Mouse (Mus musculus): ENCODE results near the gene Cnga4. TPM values are rescaled to one million over a fixed set of nuclear protein-coding genes. Genes with fewer than 3 reads are reported as not detected.

Cnga4 gene
- polyA plus RNA-seq (2017; shearing (Covaris generic)), result not detected

DNA sequence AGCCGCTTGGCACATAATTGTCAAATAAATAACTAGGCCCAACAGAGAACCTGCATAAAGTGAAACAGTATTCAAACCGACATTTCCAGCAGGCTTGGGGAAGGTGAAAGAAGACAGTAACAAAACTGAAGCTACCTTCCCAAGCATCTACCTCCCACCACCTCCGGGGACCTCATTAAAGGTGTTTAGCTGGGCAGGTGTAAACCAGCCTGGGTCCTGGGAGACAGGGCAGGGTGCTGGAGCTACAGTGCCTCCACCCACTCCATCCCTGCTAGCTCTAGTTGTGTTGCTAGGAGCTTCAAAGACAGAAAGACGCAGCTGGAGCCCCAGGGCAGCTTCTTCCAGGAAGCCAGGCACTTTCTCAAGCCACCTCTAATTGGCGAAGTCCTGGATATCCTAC lies at the start of gene Cnga4:
Gene Cnga4 (plus strand): TSS at position 301 of the 400 bp plus-strand sequence.

DNA sequence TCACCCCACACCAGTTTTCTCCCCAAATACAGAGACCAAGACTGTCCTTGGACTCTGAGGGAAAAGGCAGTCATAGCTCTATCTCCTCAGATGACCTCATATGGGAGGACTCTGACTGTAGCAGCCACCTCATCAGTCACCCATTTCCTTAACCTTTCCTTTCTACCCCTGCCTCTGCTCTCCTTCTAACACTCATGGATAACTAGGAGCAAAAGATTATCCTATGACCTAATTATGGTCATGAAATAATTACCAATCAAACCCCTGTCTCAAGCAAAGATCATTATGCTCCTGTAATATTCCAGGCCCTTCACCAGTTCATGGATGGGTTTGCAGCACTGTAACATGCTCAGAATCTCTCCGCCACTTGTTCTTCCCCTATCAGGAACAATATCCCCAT lies 36.4 kb upstream of the Cnga4 start, which contains the start of gene Olfr692:
Gene Olfr692 (plus strand): TSS at position 301 of the 400 bp plus-strand sequence.

DNA sequence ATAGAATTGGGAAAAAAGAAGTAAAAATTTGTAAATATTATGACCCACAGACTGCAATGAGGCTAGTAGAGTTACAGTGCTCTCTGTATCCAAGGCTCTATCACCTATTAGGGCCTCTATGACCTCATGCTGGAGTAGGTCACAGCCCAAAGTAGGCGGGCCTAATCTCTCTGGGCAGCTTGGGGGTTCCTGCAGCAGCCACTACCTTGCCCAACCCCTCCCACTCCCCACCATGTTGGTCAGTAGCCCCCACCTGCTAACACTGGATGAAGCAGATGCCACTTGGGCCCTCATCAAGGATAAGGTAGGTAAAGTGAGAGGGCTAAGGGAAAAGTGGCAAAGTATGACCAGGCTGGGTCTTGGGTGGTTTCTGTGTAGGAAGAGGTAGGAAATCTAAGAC lies 29.5 kb upstream of the Cnga4 start, which contains the start of gene Gm5901:
Gene Gm5901 (plus strand): TSS at position 173 of the 400 bp plus-strand sequence.

DNA sequence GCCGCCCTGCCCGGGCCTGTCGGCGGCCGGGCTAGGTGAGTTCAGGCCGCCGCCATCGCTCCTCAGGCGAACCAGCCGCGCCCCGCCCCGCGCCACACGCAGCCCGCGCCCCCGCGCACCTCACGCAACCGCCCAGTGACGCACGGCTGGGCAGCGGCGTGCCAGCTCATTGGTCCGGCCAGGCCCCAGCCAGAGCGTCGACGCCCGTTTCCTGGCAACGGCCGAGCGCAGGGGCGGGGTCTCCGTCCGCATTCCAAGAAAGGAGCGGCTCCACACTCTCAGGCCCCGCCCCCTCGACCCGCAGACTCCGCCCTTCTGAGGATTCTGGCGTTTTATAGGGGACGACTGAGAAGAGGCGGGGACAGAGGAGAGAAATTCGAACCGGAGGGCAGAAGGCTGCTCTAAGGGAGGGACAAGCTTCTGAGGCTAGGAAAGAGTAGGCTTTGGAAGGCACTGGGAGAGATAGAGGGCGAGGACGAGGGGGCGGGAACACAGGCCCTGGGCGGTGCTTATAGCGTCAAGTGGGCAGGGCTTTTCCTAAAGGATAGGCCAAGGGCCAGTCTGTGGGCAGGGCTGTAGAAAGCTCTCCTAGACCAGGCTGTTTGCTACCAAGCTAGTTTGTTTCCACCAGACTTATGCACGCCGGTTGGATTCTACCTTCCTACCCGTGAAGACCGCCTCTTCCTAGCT lies 4.3 kb upstream of the Cnga4 start, which contains the start of gene Fam160a2:
Gene Fam160a2 (minus strand): TSS at position 120 of the 690 bp plus-strand sequence.

DNA sequence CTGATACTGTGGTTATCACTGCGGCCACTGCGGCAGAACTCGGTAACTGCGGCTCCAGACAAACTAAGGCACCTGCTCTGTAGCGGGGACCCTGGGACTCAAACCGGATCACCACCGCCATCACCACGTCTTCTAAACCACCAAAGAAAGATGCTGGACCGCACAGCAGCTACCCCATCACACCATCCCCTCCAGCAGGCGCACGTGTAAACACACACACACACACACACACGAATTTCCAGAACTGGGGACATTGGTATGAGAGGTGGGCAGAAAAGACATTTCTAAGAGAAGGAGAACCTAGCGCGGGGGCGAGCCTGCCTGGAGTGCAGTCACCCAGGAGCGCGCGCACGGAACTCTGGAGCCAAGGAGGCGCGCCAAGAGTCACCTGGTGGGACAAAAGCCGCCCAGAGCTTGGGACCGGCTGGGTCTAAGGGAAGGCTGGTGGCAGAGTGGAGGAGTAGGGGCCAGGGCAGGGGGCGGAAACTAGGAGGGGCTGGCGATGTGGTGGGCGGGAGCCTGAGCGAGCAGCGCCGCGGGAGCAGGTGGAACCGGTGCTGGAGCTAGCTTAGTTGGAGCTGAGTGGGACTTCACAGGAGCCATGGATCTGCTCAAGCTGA lies 21.2 kb downstream of the Cnga4 start, which contains the start of gene Cckbr:
Gene Cckbr (plus strand): TSS at position 308 of the 620 bp plus-strand sequence.

Other genes starting within 250 kb of the Cnga4 start
- not detected for gene Olfr684, start 240.9 kb upstream of the Cnga4 start, polyA plus RNA-seq (2017; shearing (Covaris generic))
- not detected for gene Olfr685, start 218.6 kb upstream of the Cnga4 start, polyA plus RNA-seq (2017; shearing (Covaris generic))
- gene Olfr686, start 197.1 kb upstream of the Cnga4 start, polyA plus RNA-seq (2017; shearing (Covaris generic)), result not detected
- not detected for gene Olfr688, start 116.5 kb upstream of the Cnga4 start, polyA plus RNA-seq (2017; shearing (Covaris generic))
- 0.06 TPM for gene Olfr689, start 93.4 kb upstream of the Cnga4 start, polyA plus RNA-seq (2017; shearing (Covaris generic))
- not detected for gene Olfr690, start 70.5 kb upstream of the Cnga4 start, polyA plus RNA-seq (2017; shearing (Covaris generic))
- gene Olfr691, start 62.3 kb upstream of the Cnga4 start, polyA plus RNA-seq (2017; shearing (Covaris generic)), result not detected
- not detected for gene Olfr692, start 36.3 kb upstream of the Cnga4 start, polyA plus RNA-seq (2017; shearing (Covaris generic))
- gene Gm5901, start 29.5 kb upstream of the Cnga4 start, polyA plus RNA-seq (2017; shearing (Covaris generic)), result not detected
- 32.2 TPM for gene Fam160a2, start 4.5 kb upstream of the Cnga4 start, polyA plus RNA-seq (2017; shearing (Covaris generic))
- gene Cckbr, start 21.2 kb downstream of the Cnga4 start, polyA plus RNA-seq (2017; shearing (Covaris generic)), result not detected
- gene Cavin3, start 77.7 kb downstream of the Cnga4 start, polyA plus RNA-seq (2017; shearing (Covaris generic)), result not detected
- gene Smpd1, start 149.8 kb downstream of the Cnga4 start, polyA plus RNA-seq (2017; shearing (Covaris generic)), result 16.7 TPM
- gene Apbb1, start 177.1 kb downstream of the Cnga4 start, polyA plus RNA-seq (2017; shearing (Covaris generic)), result 1.8 TPM
- not detected for gene Hpx, start 195.6 kb downstream of the Cnga4 start, polyA plus RNA-seq (2017; shearing (Covaris generic))
- 11.9 TPM for gene Trim3, start 229.0 kb downstream of the Cnga4 start, polyA plus RNA-seq (2017; shearing (Covaris generic))
- gene Timm10b, start 235.5 kb downstream of the Cnga4 start, polyA plus RNA-seq (2017; shearing (Covaris generic)), result 127 TPM
- gene Arfip2, start 235.8 kb downstream of the Cnga4 start, polyA plus RNA-seq (2017; shearing (Covaris generic)), result 13.5 TPM
- 9.3 TPM for gene Gm45799, start 236.0 kb downstream of the Cnga4 start, polyA plus RNA-seq (2017; shearing (Covaris generic))
- gene Dnhd1, start 246.3 kb downstream of the Cnga4 start, polyA plus RNA-seq (2017; shearing (Covaris generic)), result 4.0 TPM